Mouse (Mus musculus) hindbrain, embryonic 12.5 days (tissue): Measurements from ENCODE around the gene Acat3. TPM values are rescaled to one million over a fixed set of nuclear protein-coding genes. Genes with fewer than 3 reads are reported as not detected.
"Not testable (repeated sequence)": the region's sequence is repeated elsewhere in the genome, so short reads cannot be mapped to it uniquely, and the experiment has no call there.

Experiments used
- ATAC-seq: fragments of 200-750 bp; cut with Nextera tagmentation; 2 replicates; pipeline ENCODE4 v1.8.0; 2017; ENCODE audit warnings: moderate TSS enrichment; ENCODE audit not compliant: low FRiP score
- H3K27ac ChIP-seq: fragments of 300-500 bp; sonication (generic); 2 replicates; pipeline ENCODE4 v1.5.1; 2016; ENCODE audit warnings: mild to moderate bottlenecking
- H3K27me3 ChIP-seq: fragments of 300-500 bp; sonication (generic); 2 replicates; pipeline ENCODE4 v1.6.1; 2016; ENCODE audit warnings: mild to moderate bottlenecking
- H3K36me3 ChIP-seq: fragments of 300-500 bp; sonication (generic); 2 replicates; pipeline ENCODE4 v1.6.1; 2016; ENCODE audit warnings: mild to moderate bottlenecking
- H3K4me1 ChIP-seq: fragments of 300-500 bp; sonication (generic); 2 replicates; pipeline ENCODE4 v1.6.1; 2016
- H3K4me2 ChIP-seq: fragments of 300-500 bp; sonication (generic); replicated peaks from 2 replicates; pipeline ENCODE4 v1.6.1; 2016; ENCODE audit warnings: mild to moderate bottlenecking
- H3K4me3 ChIP-seq: fragments of 300-500 bp; sonication (generic); 2 replicates; pipeline ENCODE4 v1.5.1; 2016; ENCODE audit warnings: mild to moderate bottlenecking
- H3K9ac ChIP-seq: fragments of 300-500 bp; sonication (generic); 2 replicates; pipeline ENCODE4 v1.6.1; 2016; ENCODE audit warnings: mild to moderate bottlenecking, moderate library complexity
- H3K9me3 ChIP-seq: fragments of 300-500 bp; sonication (generic); replicated peaks from 2 replicates; pipeline ENCODE4 v1.6.1; 2016; ENCODE audit warnings: mild to moderate bottlenecking
- WGBS: fragments of 180-500 bp; shearing (Covaris S2); methylation state at CpG from one replicate; pipeline ENCODE4 v1.1.7; 2016; 5-methylcytosine and 5-hydroxymethylcytosine counted together
- polyA plus RNA-seq: library from polyadenylated mRNA; unstranded; fragments of >200 nt; fragmentation: Nextera tagmentation; extraction: Ambion mirVana; gene quantifications from 2 replicates; pipeline ENCODE4 v1.2.1, GENCODE M21; 2016

Gene Acat3
- 1.1 and 1.3 TPM in 2 replicates for polyA plus RNA-seq

GRCm38 (mm10) chr17:12940151-12940805 is at the start of gene Acat3:
Gene Acat3, minus strand, starts transcription at chr17:12940600.
- Histone ChIP-seq H3K36me3 (peaks cover 31% of the 10 kb centered on the region), H3K4me1 (peaks cover 5% of the 10 kb centered on the region; the same call in 1 of the 2 replicates), H3K27ac (no peak within 1 kb of the TSS), H3K27me3 (no peaks in the 10 kb centered on the region; the same call in 1 of the 2 replicates), H3K4me3 (peak within 1 kb of the TSS; percentile 20), H3K4me2 (peak within 1 kb of the TSS; percentile 50), H3K9me3 (no peaks in the 10 kb centered on the region), H3K9ac (peak within 1 kb of the TSS; percentile 32; the same call in 1 of the 2 replicates)
- peak; percentile 54 for ATAC-seq
- 16% methylated on average over 27 of the region's 27 CpGs for WGBS

GRCm38 (mm10) chr17:12988096-12988495 is 47.7 kb upstream of the Acat3 start:
- not testable (repeated sequence) for H3K4me2 ChIP-seq, H3K4me3 ChIP-seq, ATAC-seq, H3K27ac ChIP-seq, H3K27me3 ChIP-seq, H3K9me3 ChIP-seq, H3K9ac ChIP-seq, H3K4me1 ChIP-seq
- 99% methylated on average over 8 of the region's 8 CpGs for WGBS
- peaks cover 13% of the 10 kb centered on the region for H3K36me3 ChIP-seq

- Histone ChIP-seq H3K27ac (no peak overlapping the region), H3K36me3 (peaks cover 44% of the 10 kb centered on the region), H3K4me2 (no peak overlapping the region), H3K9me3 (no peaks in the 10 kb centered on the region), H3K9ac (no peak overlapping the region), H3K4me1 (no peaks in the 10 kb centered on the region), H3K27me3 (no peaks in the 10 kb centered on the region), H3K4me3 (no peak overlapping the region)
- 86% methylated on average over 2 of the region's 2 CpGs for WGBS
- ATAC-seq: no peak
Measured at GRCm38 (mm10) chr17:12983988-12984387, 43.6 kb upstream of the Acat3 start.

GRCm38 (mm10) chr17:12978546-12978945 is 38.1 kb upstream of the Acat3 start:
- no peaks in the 10 kb centered on the region for H3K4me1 ChIP-seq
- no peak overlapping the region for H3K4me3 ChIP-seq
- 96% methylated on average over 1 of the region's 1 CpGs for WGBS
- peaks cover 65% of the 10 kb centered on the region for H3K36me3 ChIP-seq
- no peaks in the 10 kb centered on the region for H3K27me3 ChIP-seq
- ATAC-seq: no peak
- H3K4me2 ChIP-seq: no peak overlapping the region
- no peak overlapping the region for H3K9ac ChIP-seq
- H3K9me3 ChIP-seq: no peaks in the 10 kb centered on the region
- no peak overlapping the region for H3K27ac ChIP-seq

- no peak overlapping the region for H3K9ac ChIP-seq
- H3K27ac ChIP-seq: no peak overlapping the region
- no peak for ATAC-seq
- H3K9me3 ChIP-seq: no peaks in the 10 kb centered on the region
- H3K36me3 ChIP-seq: peaks cover 52% of the 10 kb centered on the region
- H3K4me2 ChIP-seq: no peak overlapping the region
- no peaks in the 10 kb centered on the region for H3K4me1 ChIP-seq
- no peaks in the 10 kb centered on the region for H3K27me3 ChIP-seq
- 96% methylated on average over 2 of the region's 2 CpGs for WGBS
- no peak overlapping the region for H3K4me3 ChIP-seq
Measured at GRCm38 (mm10) chr17:12973851-12974250, 33.5 kb upstream of the Acat3 start.

- no peak overlapping the region for H3K9ac ChIP-seq
- H3K36me3 ChIP-seq: peaks cover 33% of the 10 kb centered on the region
- no peak overlapping the region for H3K27ac ChIP-seq
- H3K4me1 ChIP-seq: no peaks in the 10 kb centered on the region
- H3K4me3 ChIP-seq: no peak overlapping the region
- no peaks in the 10 kb centered on the region for H3K27me3 ChIP-seq
- ATAC-seq: no peak
- 91% methylated on average over 2 of the region's 2 CpGs for WGBS
- H3K4me2 ChIP-seq: no peak overlapping the region
- H3K9me3 ChIP-seq: no peaks in the 10 kb centered on the region
Measured at GRCm38 (mm10) chr17:12967173-12967572, 26.8 kb upstream of the Acat3 start.

GRCm38 (mm10) chr17:12963476-12963875 is 23.1 kb upstream of the Acat3 start:
- no peak for ATAC-seq
- no peak overlapping the region for H3K4me3 ChIP-seq
- H3K9me3 ChIP-seq: no peaks in the 10 kb centered on the region
- WGBS: 87% methylated on average over 3 of the region's 3 CpGs
- H3K27ac ChIP-seq: no peak overlapping the region
- H3K9ac ChIP-seq: no peak overlapping the region
- peaks cover 21% of the 10 kb centered on the region for H3K36me3 ChIP-seq
- no peak overlapping the region for H3K4me2 ChIP-seq
- H3K4me1 ChIP-seq: peaks cover 10% of the 10 kb centered on the region
- H3K27me3 ChIP-seq: no peaks in the 10 kb centered on the region

- Histone ChIP-seq H3K27me3 (no peaks in the 10 kb centered on the region), H3K27ac (peak within 1 kb of the TSS; percentile 94), H3K9ac (peak within 1 kb of the TSS; percentile 53), H3K4me3 (peak within 1 kb of the TSS; percentile 70), H3K4me2 (peak within 1 kb of the TSS; percentile 65), H3K36me3 (peaks cover 16% of the 10 kb centered on the region), H3K9me3 (no peaks in the 10 kb centered on the region), H3K4me1 (peaks cover 11% of the 10 kb centered on the region)
- ATAC-seq: peak; percentile 99
- 0% methylated on average over 41 of the region's 42 CpGs for WGBS
Measured at GRCm38 (mm10) chr17:12960331-12960873, 20.0 kb upstream of the Acat3 start, which contains the start of gene Acat2. Gene Acat2, minus strand, starts transcription at chr17:12960747.

GRCm38 (mm10) chr17:12959377-12959776 is 19.0 kb upstream of the Acat3 start:
- not testable (repeated sequence) for ATAC-seq
- WGBS: 11% methylated on average over 2 of the region's 2 CpGs
- H3K9ac ChIP-seq: peak overlapping the region; percentile 47; the same call in 1 of the 2 replicates

GRCm38 (mm10) chr17:12956664-12957063 is 16.3 kb upstream of the Acat3 start:
- no peaks in the 10 kb centered on the region for H3K9me3 ChIP-seq
- no peaks in the 10 kb centered on the region for H3K27me3 ChIP-seq
- ATAC-seq: no peak
- 95% methylated on average over 8 of the region's 8 CpGs for WGBS
- peaks cover 34% of the 10 kb centered on the region for H3K36me3 ChIP-seq
- H3K9ac ChIP-seq: no peak overlapping the region
- H3K4me2 ChIP-seq: no peak overlapping the region
- no peak overlapping the region for H3K4me3 ChIP-seq
- peaks cover 11% of the 10 kb centered on the region for H3K4me1 ChIP-seq
- H3K27ac ChIP-seq: no peak overlapping the region

More at GRCm38 (mm10) chr17:12959377-12959776, 19.0 kb upstream of the Acat3 start:
- Histone ChIP-seq H3K4me2 (peak overlapping the region; percentile 49), H3K4me3 (peak overlapping the region; percentile 30), H3K4me1 (peaks cover 11% of the 10 kb centered on the region), H3K36me3 (peaks cover 16% of the 10 kb centered on the region)
- not testable (repeated sequence) for H3K9me3 ChIP-seq, H3K27me3 ChIP-seq, H3K27ac ChIP-seq

- Histone ChIP-seq H3K4me1 (no peaks in the 10 kb centered on the region), H3K27me3 (no peaks in the 10 kb centered on the region), H3K27ac (no peak overlapping the region), H3K9me3 (no peaks in the 10 kb centered on the region), H3K4me2 (no peak overlapping the region), H3K9ac (no peak overlapping the region), H3K4me3 (no peak overlapping the region), H3K36me3 (peaks cover 73% of the 10 kb centered on the region)
- no peak for ATAC-seq
- 93% methylated on average over 5 of the region's 5 CpGs for WGBS
Measured at GRCm38 (mm10) chr17:12949669-12950068, 9.3 kb upstream of the Acat3 start.

GRCm38 (mm10) chr17:12942459-12943162 is 2.2 kb upstream of the Acat3 start:
- peaks cover 5% of the 10 kb centered on the region; the same call in 1 of the 2 replicates for H3K4me1 ChIP-seq
- no peaks in the 10 kb centered on the region for H3K9me3 ChIP-seq
- H3K27me3 ChIP-seq: no peaks in the 10 kb centered on the region; the same call in 1 of the 2 replicates
- H3K4me3 ChIP-seq: no peak overlapping the region
- no peak overlapping the region for H3K27ac ChIP-seq
- no peak overlapping the region for H3K4me2 ChIP-seq
- ATAC-seq: no peak
- peaks cover 49% of the 10 kb centered on the region for H3K36me3 ChIP-seq
- 96% methylated on average over 6 of the region's 6 CpGs for WGBS
- H3K9ac ChIP-seq: no peak overlapping the region
